Mouse (Mus musculus) layer of hippocampus, postnatal 36 days (tissue): ENCODE measurements around the gene Ccdc73. TPM values are rescaled to one million over a fixed set of nuclear protein-coding genes. Genes with fewer than 3 reads are reported as not detected.
A peak's percentile ranks its signal among the peaks of the same experiment; 100 is the strongest.
"Not testable (repeated sequence)": the region's sequence is repeated elsewhere in the genome, so short reads cannot be mapped to it uniquely, and the experiment has no call there.

Experiments used
- DNase-seq, 2 experiments: peaks; one replicate each; pipeline ENCODE4 v3.0.0; 2022
- total RNA-seq, 2 experiments: library from RNA; stranded (reverse); gene quantifications; 2 replicates each; pipeline ENCODE4 v1.2.3; 2021

Ccdc73 gene
- total RNA-seq, 2 experiments from 2014 or later, result 1.5 to 2.1 TPM

DNA sequence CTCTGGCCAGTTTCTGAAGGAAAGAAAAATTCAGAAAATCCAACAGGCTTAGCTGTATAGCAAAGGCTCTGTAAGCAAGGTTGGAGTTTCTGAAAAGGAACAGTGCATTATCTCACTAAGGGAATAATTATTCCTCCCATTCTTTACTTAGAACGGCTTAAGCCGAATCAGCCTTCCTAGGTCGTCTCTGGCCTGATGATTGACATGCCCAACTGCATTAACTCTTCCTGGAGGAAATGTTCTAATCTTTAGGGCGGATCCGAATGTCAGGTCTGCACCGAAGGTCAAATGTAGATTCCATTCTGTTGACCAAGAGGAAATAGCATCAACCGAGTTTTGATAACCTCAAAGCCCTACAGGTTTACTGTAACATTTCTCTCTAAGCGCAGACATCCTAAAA, 11.2 kb downstream of the Ccdc73 start:
- DNase-seq, result no peak

DNA sequence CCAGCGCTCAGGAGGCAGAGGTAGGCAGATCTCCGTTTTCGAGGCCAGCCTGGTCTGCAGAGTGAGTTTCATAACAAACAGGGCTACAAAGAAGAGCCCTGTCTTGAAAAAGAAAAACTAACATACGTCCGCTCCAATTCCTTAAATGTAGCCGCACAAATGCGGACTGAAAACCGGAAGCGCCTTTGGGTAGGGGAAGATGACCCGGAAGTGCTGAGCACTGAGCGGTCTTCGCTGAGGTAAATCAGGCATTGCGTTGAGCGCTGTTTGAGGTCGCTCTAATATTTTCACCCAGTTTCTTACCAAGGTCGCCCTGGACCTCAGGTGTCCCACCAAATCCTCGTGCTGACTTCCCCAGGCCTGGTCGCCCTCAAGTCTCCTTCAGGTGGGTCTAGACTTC, 18.5 kb downstream of the Ccdc73 start:
- DNase-seq, result no peak

DNA sequence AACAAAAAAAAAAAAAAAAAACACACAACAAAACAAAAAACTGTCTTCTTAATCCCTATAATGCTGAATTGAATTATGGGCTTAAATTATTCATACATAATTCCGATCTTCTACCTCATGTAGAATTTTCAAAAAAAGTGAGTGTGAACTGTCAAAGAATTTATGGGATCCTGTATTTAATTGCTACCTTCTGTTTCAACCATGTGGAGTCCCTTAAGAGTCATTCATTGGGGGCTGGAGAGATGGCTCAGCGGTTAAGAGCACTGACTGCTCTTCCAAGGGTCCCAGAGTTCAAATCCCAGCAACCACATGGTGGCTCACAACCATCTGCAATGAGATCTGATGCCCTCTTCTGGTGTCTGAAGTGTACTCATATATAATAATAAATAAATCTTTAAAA, 19.7 kb downstream of the Ccdc73 start:
- not testable (repeated sequence) for DNase-seq

DNA sequence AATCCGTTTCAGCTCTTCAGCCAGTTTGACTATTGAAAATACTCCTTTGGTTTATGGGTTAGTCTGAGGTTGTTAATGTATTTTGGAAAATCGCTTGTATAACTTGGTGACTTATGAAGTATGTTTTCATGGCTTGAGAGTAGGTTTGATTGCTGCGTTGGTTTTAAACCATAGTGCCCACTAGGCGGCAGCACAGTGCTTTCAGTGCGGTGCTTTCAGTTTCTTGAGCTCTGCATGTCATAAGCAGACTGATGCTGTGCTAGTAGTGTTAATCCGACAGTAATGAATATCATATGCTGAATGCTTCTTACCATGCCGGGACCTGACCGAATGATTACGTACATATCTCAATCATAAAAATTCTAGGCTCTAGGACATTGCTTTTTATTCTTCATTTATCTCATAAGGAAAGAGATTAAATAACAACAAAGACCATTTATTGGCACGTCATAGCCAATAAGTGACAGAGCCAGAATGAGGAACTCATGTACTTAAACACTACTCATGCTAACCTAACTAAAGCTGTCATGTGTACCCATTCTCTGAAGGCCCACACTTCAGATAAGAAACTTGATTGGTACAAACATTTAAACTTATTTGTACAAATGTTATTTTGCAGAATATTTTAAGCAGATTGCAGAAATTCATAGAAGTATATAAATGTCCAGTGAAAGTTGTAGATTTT, 20.4 kb downstream of the Ccdc73 start:
- peak; percentile 72 to 75 for DNase-seq

DNA sequence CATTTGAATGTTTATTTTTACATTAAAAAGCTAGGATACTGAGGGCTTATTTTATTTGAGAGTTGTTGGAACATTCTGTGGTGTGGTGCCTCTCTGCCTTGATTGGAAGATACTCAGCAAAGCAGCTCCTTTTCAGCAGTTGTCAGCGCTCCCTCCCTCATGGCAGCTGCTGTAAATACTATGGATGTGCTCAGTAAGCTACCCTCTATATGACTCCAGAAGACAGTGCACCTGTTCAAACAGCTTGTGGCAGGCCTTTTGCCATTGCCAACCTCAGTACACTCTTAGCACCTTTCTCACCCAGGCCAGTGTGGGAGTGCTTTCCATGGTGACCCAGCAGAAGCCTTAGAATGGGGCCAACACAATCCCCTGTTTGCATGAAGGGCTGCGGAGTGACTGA, 32.4 kb downstream of the Ccdc73 start:
- no peak for DNase-seq

DNA sequence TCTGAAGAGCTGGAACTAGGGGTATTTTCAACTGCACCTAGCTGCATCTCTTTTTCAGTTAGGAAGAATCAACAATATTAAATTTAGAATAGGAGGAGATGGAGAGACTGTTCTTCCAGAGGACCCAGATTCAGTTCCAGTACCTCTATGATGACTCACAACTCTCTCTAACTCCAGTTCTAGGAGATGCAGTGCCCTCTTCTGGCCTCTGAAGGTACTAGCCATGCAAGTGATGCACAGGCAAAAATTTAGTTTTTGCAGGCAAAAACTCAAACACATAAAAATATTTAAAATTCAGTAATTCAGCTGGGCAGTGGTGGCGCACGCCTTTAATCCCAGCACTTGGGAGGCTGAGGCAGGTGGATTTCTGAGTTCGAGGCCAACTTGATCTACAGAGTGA, 48.1 kb downstream of the Ccdc73 start:
- no peak for DNase-seq

DNA sequence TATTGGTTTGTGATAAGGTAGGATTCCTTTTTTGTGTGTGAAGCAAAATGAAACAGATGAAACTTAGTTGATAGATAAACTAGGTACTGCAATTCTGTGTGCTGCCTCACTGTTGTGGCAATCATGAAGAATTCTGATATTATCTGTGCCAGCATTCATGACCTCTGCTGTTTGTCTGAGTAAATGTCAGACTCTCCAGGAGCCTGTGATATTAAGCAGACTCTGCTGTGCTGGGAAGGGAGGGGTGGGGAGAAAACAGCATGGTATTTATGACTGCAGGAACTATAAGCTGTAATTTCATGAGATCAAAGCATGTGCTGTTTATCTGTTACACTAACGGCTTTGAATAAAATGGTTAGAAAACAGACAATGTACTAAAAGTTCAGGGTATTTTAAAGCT, 96.9 kb downstream of the Ccdc73 start:
- no peak for DNase-seq

DNA sequence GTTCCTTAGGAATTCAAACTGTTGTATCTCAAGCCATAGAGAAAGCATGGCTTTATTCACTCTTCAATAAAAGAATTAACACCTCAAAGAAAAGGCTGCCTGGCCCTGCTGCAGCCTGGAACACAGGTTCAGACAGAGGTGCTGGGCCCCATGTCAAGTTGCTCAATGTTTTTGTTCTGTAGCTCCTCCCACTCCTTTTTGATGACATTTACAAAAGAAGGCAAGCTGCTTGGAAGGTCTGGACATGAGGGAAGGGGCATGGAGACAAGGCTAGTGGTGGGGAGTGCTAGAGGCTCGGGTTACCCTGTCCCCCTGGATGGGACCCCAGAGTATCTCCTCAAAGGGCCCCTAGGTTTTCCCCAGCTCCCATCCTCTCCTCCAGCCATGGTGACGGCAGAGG, 114.1 kb downstream of the Ccdc73 start:
- DNase-seq, result no peak

DNA sequence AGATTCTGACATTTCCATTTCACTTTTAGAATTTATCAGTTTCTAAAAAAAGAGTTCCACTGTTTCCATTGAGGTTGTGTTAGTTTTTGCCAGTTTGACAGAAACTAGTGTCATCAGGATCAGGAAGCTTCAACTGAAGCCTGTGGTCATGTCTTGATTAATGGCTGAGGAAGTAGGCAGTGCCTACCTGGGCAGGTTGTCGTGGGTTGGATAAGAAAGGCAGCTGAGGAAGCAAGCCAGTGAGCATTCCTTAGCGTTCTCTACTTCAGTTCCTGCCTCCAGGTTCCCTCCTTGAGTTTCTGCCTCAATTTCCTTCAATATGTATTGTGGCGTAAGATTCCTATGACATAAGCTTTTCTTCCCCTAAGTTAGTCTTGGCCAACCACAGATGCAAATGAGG, 118.2 kb downstream of the Ccdc73 start:
- DNase-seq, result no peak

DNA sequence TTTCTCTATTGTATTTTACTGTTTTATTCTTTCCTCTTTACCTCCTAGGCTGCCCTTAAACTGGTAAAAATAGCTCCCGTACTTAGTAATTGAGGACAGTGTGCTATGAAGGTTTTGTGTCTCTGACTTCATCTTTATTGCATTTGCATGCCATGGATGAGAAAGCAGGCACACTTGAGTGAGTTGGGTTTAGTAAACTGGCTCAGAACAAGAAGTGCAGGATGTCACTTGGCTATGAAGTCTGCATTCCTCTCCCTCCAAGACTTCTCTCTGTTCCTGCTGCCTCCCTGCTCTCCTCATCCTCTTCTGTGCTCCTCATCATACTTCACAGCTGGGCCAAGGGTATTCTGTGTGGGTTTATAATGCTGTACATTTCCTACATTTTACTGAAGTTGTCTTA, 121.4 kb downstream of the Ccdc73 start:
- DNase-seq, result no peak

DNA sequence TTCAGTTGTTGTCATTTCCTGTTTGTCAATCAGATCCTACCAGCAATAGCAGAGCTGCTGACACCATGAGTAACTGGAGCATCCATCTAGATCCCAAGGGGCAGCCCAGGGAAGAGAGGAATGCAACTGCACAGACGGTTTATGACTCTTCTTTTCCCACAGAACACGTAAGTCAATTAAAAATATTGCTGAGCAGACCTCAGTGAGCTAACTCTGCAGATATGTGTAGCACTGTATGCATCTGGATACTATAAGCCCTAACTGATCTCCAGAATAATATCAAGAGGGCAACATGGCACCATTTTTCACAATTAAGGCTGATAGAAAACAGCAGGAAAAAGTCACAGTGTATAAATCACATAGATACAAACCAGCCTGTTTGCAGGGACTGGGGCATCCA, 126.8 kb downstream of the Ccdc73 start:
- no peak for DNase-seq

DNA sequence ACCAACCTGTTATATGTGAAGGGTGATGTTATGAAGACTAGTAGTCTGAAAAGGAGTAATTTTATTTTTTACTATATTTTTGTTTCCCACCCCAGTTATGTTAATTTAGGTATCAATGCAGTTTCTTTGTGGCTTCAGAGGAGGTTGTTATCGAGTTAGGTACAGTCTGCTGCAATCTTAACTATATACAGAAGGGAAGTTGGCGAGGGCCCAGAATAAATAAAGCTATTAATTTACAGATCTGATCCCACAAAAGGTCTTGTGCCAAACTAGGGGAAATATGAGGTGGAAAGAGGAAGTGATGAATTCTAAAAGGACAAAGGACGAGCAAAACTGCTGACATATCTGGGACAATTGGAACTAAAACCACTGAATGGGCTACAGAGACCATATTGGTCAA, 128.6 kb downstream of the Ccdc73 start:
- DNase-seq, result no peak

DNA sequence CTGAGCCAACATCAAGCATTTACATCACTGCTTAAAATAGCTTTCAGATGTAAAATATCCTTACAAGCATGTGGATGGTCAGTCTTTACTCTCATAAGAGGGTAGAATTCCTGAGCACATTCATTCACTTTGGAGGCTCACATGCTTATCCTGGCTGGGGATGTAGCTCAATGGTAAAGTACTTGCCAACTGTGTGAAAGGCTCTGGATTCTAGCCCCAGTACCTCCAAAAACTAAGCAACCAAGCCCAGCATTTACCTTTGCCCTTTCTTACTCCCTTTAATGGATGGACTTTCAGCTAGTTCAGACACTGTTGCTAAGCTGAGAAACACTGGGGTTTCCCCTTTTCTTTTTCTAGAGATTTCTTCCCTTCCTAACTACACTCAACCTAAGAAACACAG, 139.6 kb downstream of the Ccdc73 start:
- DNase-seq, result no peak

DNA sequence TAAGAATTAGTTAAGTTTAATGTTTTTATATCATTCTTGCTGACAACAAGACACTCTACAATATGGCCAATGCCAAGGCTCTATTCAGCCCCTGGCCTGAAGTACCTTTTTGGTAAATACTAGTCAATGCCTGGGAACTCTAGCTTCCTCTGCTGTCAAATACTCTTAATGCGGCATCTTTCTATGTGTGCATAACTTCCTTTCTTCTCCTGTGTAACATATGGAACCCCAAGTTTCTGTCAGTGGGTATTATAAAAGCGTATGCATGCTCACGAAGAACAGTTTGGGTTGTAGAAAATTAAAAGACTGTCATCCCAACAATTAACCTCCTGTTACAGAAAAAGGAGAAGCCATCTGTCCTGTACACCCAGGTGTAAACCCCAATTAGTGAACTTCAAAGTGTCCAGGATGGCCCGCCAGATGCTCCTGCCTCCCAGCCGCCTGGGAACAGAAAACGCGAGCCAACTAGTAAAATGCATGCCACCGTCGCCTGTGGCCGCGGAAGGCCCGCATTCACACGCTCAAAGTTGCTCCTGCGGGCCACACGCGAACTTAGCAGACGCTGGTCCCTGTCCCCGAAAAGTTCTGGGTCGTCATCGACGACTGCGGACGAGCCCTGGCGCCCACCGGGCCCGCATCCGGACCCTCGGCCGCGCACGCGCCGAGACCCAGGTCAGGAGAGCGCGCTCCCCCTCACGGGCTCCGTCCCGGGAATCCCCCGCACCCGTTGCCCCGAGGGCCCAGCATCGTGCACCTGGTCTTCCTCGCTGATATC, 148.8 kb downstream of the Ccdc73 start:
- no peak for DNase-seq

DNA sequence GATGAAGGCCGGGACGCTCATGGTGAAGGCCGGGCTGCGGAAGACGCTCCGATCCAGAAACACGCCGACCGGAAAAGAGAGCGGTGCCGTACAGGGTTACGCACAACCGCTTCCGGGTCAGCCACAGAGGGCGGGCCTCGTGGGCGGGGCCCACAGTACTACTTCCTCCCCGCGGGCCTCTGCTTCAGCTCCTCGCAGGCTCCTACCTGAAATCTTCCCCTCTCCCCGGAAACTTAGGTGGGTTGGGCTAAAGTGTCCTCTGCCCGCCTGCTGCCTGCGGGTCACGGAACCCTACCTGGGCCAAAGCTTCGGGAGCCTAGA, 149.3 kb downstream of the Ccdc73 start, which contains the start of gene Eif3m:
Eif3m (minus strand) TSS at position 114 of the 321 bp plus-strand sequence.
- DNase-seq, result peak; percentile 91

DNA sequence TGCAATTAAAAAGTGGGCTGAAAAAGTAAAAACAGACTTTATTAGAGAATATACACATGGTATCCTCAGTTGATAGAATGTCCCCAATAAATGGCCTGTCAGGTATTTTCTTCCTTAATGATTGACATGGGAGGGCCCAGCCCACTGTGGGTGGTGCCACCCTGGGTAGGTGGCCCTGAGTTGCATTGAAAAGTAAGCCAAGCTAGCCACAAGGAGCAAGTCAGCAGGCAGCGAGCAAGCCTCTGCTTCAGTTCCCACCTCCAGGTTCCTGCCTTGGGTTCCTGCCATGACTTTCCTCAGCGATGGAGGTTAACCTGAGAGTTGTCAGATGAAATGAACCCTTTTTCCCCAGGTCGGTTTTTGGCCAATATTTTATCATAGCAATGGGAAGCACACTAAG, 150.2 kb downstream of the Ccdc73 start:
- no peak for DNase-seq

DNA sequence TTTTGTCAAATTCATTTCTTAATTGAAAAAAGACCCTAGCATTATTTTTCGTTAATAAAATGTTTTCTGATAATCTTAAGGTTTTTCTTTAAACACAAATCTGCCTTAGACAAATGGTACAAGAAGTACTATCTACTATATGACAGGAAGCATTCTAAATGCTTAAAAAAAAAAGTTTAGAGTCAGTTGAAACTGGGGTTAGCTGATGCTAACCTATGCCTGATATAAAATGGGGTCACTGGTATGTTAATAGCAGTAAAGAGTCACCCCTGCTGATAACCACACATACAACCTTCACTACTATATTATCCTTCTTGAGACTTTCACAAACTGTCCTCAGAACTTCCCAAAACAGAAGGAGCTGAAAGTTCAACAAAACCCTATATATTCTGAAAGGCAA, 151.9 kb downstream of the Ccdc73 start:
- DNase-seq, result no peak

DNA sequence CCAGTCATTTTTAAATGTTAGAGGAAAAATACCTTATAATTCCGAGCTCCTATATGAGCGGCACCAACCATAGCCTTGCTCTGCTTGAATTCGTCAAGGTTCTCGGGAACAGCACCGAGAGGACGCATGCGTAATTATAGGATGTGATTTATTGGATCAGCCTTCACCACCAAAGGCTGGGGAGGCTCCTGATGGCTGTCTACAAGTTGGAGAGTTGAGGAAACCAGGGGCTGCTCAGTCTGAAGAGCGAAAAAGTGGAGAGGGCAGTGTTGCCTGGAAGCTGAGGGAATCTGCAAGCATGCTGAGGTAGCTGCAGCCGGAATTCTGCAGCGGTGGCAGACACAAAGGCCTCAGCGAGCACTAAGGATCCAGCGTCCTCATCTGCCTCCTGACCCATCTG, 153.7 kb downstream of the Ccdc73 start:
- no peak for DNase-seq

DNA sequence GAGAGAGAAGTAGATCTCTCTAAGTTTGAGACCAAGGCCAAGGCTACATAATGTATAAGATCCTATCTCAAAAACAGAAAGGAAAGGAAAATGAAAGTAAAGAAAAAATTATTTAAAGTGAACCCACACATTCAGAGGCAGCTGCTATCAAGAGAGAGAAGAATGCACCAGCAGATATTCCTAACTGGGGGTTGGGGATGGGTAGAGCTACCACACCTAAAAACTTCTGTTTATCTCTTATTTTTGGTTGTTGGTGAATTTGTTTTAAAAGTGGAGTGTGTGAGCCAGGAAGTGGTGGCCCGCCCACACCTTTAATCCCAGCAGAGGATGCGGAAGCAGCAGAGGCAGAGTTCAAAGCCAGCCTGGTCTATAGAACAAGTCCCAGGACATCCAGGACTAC, 154.2 kb downstream of the Ccdc73 start:
- DNase-seq, result no peak

DNA sequence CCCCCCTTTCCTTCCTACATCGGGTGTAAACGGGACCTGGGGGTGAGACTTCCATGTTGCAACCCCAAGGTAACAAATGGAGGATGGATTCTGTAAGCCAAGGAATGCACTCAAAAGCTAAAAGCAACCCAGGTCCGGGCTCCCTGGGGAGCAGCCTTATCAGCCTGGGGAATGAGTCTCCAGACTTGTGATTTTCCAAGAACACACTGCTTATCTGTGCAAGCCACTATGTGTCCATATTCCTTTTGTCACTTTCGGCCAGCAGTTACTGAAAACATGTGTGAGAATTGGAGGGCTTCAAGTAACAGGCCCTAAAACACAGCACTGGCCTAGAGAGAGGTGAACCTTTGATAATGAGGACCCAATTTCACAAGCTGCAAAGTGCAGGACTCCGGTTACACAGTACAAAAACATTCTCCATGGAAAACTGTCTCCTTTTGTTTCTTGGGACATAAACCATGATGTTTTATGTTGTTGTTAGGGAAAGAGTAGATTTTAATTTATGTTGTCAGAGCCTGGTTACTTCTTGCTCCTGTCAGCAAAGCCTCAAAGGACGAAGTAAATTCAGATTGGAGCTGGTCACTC, 155.5 kb downstream of the Ccdc73 start:
- DNase-seq, result no peak

DNA sequence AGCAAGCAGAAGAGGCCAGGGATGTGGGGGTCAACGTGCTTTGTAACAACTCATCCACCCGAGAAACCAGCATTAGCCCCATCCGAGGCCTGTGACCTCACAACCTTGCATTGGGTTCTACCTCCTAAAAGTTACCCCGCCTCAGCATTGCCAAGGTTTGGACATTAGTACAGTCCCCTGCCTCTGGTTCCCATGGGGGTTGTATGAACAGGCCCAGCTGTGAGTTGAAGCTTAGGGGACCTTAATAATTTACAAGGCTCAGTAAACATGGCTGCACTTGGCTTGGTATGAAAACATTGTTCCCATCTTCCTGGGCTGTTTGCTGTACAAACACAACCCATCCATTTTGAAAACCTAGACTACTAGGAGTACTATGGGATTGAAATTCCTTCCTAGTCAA, 156.2 kb downstream of the Ccdc73 start:
- DNase-seq, result no peak

DNA sequence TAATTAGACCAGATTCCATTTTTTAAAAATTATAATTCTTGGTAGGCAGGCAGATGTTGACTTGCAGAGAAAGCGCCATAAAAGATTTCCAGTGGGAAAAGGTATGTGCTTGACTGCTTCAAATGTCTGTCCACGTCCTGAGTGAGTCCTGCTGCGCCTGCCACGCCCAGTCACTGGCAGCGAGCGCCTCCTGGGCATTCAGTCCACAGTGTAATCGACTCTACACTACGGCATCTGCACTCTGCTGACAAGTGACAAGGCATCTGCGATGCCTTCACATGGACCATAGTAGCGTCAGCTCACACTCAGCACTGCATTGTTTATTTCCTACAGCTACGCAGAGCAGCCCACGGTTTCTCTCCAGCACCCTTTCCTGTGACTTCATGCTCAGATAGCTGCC, 158.0 kb downstream of the Ccdc73 start:
- DNase-seq, result not testable (repeated sequence)

DNA sequence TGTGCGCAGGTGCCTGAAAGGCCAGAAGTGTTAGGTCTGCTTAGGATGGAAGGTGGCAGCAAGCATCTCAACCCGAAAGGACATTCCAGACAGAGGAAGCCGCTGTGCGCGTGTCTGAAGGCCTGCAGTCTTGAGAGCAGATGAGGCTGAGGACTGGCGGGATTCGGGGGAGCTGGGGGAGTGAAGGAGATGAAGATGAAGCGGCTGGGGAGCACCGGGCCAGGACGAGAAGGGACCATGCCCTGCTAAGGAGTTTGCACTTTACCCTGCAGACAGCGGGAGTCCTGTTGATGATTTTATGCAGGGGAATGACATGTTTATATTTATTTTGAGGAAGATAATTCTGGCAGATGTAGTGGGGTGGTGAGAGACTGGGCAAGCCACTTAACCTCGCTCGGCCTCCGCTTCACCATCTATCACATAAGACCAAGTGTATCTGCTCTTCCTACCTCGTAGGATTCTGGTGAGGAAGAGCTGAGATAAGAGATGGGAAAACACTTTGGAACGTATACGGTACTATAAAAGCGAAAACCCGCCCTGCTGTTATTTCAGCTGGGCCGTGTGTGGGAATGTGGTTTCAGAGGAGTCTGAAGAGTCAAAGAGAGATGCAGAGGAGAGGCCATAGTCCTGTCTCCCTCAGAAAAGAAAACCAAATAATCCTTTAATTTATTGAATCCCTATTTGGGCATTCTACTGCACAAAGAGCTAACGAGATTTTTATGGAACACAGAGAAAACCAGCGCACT, 159.5 kb downstream of the Ccdc73 start:
- no peak for DNase-seq
